Mouse (Mus musculus) c-Kit-positive CD71-negative TER-119-negative erythroid progenitor cells, embryonic 14.5 days (primary cell): ENCODE results near the gene Fam57b.

ENCODE experiments used
- DNase-seq: peaks from one replicate; pipeline ENCODE4 v3.0.0-alpha.2; 2013; ENCODE audit warnings: low read depth

Fam57b gene

GRCm38 (mm10) chr7:126797411-126798126, at the start of gene Fam57b:
Gene Fam57b, plus strand, starts transcription at chr7:126797668.
- no peak for DNase-seq

- DNase-seq, result no peak
Observed at GRCm38 (mm10) chr7:126748824-126749223, 48.6 kb upstream of the Fam57b start.

GRCm38 (mm10) chr7:126749582-126750343, 47.7 kb upstream of the Fam57b start:
- DNase-seq, result no peak

DNA sequence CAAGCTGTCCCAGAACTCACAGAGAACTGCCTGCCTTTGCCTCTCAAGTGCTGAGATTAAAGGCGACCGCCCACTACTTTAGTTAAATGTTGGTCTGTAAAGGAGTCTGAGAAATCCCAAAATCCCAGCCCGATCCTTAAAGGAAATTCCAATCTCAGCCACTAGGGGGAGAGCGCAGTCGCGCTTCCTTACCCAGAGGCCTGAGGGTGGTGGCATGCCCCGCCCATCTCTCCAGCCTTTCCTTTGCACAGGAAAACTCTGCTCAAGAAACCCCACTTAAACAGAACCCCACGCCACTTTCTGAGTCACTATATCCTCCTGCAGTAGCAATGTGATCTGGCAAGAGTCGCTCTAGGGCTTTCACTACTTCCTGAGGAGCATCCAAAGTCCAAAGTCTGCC, 42.6 kb upstream of the Fam57b start:
- peak; percentile 70 for DNase-seq

- DNase-seq, result no peak
Observed at GRCm38 (mm10) chr7:126758539-126758938, 38.9 kb upstream of the Fam57b start.

- peak; percentile 85 for DNase-seq
Observed at GRCm38 (mm10) chr7:126759050-126759671, 38.3 kb upstream of the Fam57b start, which contains the start of gene Mapk3. Gene Mapk3, plus strand, starts transcription at chr7:126759601.

DNA sequence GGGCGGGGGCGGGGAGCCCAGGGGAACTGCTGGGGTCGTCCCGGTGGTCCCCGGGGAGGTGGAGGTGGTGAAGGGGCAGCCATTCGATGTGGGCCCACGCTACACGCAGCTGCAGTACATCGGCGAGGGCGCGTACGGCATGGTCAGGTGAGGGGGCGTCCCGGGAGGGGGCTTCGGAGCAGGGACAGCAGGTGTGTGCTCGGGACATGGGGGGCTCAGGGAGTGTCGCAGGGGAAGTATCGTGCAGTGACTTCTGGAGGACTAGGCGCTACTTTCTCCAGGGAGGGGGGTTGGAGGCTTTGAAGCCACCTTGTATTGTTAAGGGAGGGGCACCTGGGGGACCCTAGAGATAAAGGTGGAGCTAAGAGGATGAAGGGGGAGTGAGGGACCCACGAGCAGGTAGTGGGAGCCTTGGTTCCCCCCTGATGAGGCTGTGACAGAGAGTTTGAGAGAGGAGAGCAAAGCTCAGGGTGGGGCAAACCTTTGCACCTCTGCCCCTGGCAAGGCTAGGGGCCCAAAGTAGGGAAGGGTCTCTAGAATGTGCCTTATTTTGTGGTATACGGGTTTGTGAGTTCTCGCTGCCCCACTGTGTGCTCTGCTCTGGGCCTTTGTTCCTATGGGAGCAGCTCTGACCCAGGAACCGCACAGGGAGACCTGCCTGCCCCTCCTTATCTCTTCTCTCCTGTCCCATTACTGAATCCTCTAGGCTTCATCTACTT, 37.6 kb upstream of the Fam57b start:
- no peak for DNase-seq

DNA sequence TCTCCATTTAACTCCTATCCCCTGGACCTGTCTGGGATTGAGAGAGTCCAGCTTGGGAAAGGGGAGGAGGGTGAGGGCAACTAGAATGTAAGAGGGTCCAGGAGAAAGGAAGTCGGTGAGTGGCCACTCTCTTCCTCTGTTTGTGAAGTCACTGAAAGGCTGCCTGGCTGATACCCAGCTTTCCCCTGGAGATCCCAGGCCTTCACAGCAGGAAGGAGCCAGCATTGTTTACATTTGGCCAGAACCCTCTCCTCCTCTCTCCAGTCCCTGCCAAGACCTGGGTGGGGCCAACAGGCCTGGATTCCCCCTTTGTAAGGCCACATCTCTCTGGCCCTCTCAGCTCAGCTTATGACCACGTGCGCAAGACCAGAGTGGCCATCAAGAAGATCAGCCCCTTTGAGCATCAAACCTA, 37.1 kb upstream of the Fam57b start:
- no peak for DNase-seq

DNA sequence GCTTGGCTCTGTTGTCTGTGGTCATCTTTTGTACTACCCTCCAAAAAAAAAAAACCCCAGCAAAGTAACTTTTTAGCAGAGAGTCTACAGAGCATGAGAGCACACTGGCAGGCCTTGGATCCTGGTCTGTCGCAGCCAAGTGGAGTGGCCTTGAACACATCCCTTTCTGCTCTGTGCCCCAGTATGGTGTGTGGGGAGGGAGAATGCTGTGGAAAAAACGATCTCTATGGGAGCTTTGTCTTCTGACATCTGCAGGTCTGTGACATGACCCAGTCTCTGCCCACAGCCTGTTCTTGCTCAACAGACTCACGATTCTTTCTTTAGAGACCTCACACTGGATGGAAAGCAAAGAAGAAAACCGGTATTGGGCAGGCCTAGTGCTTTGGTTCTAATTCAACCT, 36.5 kb upstream of the Fam57b start:
- no peak for DNase-seq

GRCm38 (mm10) chr7:126761529-126762067, 35.9 kb upstream of the Fam57b start:
- no peak for DNase-seq

- DNase-seq, result no peak
Observed at GRCm38 (mm10) chr7:126762471-126763008, 34.9 kb upstream of the Fam57b start.

DNA sequence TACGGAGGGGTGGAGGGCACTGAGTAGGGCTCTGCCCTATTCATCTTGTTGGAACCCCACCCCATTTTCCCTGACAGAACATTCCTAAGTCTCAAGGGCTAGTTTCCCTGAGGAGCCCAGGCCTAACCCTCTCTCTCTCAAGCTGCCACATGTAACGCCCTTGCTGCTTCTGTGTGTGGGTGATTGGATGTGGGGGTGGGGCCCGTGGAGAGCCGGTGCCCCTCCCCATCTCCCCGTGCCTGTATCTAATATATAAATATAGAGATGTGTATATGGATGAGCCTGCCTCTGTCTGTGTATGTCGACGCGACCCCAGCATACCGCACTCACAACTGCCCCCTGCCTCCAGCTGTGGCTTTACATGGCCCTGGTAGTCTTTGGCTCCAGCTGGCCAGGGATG, 31.9 kb upstream of the Fam57b start:
- DNase-seq, result no peak

- DNase-seq, result no peak
Observed at GRCm38 (mm10) chr7:126766201-126766600, 31.3 kb upstream of the Fam57b start, which contains the start of gene Gdpd3. Gene Gdpd3, plus strand, starts transcription at chr7:126766334.

DNA sequence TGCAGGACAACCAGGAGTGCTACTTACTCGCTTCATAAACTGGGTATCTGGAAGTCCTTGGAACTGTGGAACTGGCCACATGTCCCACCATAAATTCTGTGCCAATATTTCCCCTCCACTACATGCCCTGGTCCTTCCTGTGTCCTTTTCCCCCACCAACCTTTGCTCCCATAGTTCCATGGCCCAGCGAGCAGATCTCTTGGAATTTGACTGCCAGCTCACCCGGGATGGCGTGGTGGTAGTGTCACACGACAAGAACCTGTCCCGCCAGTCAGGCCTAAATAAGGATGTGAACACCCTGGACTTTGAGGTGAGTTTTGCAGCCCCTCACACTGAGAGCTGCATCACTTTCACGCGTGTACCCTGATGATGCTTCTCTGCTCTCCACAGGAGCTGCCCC, 30.5 kb upstream of the Fam57b start:
- DNase-seq, result no peak

DNA sequence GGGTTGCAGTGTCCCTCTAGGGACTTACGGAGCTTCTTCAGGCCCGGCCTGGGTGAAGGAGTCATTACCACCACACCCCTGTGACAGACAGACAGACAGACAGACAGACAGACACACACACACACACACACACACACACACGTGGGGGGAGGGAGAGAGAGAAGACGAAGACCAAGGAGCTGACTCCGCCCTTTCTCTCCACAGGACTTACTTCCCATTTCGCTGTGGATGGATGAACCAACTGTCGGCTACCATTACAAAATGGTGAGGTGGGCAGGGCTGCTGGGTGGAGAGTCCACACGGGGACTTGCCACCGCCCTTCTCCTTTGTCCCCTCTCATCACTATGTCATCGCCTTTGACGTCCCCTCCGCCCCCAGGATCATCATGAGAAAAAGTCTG, 26.7 kb upstream of the Fam57b start:
- no peak for DNase-seq

- DNase-seq, result no peak
Observed at GRCm38 (mm10) chr7:126773351-126773750, 24.1 kb upstream of the Fam57b start.

DNA sequence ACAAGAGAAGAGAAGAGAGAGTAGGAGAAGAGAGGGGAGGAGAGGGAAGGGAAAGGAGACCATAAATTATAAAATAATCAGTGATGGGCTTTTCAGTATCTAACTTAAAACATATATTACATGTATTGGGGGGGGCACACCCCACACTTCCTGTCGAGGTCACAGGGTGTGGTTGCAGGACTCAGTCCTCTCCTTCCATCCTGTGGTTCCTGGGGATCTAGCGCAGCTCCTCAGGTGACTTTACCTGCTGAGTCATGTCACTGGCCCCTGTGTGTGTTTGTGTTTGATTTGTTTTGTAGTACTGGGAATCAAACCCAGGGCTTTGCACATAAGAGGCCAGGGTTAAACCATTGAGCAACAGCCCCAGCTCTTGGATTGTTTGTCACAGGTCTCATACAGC, 23.0 kb upstream of the Fam57b start:
- DNase-seq, result no peak

GRCm38 (mm10) chr7:126775185-126775977, 22.1 kb upstream of the Fam57b start:
- no peak for DNase-seq

- DNase-seq, result no peak
Observed at GRCm38 (mm10) chr7:126775978-126776234, 21.6 kb upstream of the Fam57b start.

DNA sequence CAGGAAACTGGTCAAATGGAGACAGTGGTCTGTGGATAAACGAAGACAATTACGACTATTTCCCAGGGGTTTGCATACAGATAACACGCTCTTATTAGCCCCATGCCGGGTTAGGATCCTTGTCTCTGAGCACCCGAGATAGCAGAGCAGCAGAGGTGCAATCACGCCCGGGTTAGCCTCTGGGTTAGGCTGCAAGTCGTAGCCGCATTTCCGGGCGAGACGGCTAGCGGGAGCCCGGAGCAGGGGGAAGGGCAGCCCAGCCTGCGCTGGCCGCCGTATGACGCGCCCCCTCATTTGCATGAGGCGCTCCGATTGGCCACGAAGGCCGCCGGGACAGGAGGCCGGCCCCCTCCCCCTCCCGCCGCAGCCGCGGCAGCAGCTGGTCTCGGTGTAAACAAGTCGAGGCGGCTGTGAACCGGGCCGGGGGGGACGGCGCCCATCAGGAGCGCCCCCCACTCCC, 20.8 kb upstream of the Fam57b start, which contains the start of gene Ypel3:
Gene Ypel3 (plus strand): TSS at position 358 of the 460 bp plus-strand sequence.
- peak; percentile 80 for DNase-seq

GRCm38 (mm10) chr7:126777476-126777875, 20.0 kb upstream of the Fam57b start:
- DNase-seq, result no peak
